Mouse (Mus musculus) Muller cell, postnatal 12 days (primary cell): ENCODE data around the gene Gfod1.

Experiments used
- DNase-seq: peaks from one replicate; pipeline ENCODE4 v3.0.0-alpha.2; 2015; ENCODE audit errors: inconsistent ontology term

Gfod1 gene

DNA sequence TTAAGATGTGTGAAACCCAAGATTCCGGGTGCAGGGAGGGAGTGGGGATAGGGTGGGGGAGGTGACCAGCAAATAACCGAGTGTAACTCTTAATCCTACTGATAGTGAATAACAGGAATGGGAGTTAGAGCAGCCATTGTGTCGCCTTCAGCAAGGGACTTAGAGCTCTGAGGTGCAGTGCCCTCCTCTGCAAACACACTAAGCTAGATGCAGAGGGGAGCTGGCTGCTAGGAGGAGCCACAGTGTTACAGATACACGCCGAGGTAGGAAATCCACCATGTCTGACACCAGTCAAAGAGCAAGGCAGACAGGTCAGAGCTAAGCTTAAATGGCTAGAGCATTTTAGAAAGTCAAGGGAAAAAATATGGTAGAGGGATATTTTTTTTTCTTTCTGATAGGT is 146.6 kb downstream of the Gfod1 start:
- no peak for DNase-seq

DNA sequence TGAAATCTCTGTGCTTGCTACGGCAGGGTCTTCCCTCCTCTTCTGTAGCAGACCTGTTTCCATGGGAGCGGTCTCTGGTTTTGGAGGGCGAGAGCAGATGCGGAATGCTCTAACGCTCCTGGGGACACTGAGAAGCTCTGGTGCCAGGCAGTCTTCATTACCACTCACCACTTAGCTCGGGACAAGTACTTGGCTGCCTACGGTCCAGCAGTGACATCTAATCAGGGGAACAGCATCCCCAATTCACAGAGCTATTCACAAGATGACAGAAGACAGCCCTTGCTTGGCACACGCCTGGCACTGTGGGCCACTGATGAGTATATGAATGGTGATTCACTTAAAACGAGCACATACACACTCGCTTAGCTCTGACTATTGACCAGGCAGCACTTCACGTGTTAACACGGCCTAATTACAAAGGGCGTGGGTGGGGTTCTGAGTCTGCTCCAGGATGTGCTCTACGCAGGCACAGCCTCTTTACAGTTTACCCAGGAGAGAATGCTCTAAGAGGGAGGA is 151.9 kb downstream of the Gfod1 start:
- DNase-seq, result no peak

DNA sequence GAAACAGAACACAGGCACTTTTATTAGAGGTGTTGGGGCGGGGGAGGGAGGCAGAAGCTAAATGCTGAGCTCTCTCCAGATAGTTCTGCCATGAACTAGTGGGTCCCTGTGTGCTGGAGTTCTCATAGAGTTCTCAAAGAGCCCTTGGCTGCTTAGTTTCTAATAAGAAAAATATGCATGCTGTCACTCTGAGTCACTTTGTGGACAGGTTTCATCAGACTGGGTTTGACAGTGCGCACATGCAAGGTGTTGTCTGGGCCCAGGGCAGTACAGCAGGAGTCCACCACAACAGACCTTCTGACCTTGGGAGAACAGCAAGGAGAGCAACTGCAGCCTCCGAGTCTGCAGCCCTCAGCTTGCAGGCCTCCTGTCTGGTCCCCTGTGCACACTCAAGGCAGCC is 154.3 kb downstream of the Gfod1 start:
- no peak for DNase-seq

DNA sequence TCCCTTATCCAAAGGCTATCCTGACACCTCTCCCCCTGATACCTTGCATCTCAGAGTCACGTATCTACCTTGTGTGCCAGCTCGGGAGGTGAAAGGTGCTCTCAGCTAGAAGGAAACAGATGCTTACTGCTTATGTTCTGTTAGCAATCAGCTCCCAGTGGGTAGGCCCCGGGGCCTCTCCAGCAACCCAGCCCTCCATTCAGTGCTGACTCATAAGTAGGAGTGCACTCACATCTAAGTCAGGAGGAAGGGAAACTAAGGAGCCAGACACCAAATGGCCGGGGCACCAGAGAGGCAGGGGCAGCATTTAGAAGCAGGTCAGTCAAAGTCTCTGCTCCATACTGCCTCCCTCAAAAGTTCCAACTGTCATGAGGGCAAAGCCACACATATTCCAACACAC is 155.3 kb downstream of the Gfod1 start:
- peak; percentile 45 for DNase-seq

DNA sequence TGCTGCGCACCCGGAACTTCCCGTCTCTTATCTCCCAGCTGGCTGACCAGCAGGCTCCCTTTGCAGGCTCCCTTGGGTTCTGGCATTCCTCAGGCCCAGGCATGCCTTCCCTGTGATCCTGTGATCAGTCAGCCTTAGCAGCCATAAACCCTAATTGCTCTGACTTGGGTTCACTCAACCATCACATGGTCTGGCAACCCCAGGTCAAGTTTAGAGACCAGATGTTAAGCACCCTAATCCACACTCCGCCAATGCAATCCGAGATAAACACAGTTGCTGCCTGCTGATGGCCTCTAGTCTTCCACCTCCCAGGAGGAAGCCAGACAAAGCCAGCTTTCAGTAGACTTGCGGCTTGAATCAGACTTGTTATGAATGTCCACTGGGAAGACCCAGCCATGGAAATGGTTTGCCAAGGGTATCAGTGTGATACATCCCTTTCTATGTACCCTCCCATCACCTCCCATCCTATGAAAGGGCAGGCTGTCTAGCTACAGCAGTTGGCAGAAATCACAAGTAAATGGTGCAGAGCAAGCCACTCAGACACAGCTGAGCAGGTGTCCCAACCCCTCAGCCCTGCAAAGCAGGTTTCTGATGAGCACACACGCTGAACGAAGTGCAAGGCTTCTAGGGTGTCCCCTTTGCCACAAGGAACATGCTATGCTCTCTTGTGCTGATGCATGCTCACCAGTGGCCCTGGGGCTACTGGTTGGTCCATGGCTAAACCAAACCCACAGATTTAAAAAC is 157.3 kb downstream of the Gfod1 start:
- peak; percentile 77 for DNase-seq
